Mouse (Mus musculus) c-Kit-positive CD71-negative TER-119-negative erythroid progenitor cells, embryonic 14.5 days (primary cell): ENCODE measurements around the gene Serhl.
"Not testable (repeated sequence)": the region's sequence is repeated elsewhere in the genome, so short reads cannot be mapped to it uniquely, and the experiment has no call there.

Source experiments
- DNase-seq: peaks from one replicate; pipeline ENCODE4 v3.0.0-alpha.2; 2013; ENCODE audit warnings: low read depth

The Serhl gene

DNA sequence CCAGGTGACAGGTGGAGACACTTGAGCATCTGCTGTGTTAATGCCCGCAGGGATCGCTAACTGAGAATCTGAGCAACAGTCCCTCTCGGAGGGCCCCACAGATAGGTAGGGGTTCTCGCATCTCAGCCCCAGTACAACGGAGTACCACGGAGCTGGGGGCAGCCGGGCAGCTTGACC lies at the start of gene Serhl:
TSS of gene Serhl (plus strand) at position 78 of the 177 bp plus-strand sequence.
- DNase-seq: no peak

DNA sequence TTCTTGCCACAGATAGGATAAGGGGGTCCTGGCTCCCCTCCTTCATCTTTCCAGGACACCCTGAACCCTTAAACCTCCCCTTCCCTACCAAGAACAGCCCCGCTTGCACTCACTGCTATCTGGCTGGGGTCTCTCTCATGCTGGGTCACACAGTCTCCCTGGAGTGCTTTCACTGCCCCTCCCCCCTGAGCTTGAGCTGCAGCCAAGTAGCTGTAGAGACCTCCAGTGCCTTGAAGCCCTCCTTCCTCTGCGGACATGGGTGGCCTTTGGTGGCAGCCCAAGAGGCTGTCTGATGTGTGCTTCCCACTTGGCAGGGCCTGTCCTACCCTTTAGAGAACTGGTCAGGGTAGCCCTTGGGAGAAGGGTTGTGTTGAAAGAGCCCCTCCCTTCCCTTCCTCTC lies 49.1 kb upstream of the Serhl start:
- DNase-seq: no peak

DNA sequence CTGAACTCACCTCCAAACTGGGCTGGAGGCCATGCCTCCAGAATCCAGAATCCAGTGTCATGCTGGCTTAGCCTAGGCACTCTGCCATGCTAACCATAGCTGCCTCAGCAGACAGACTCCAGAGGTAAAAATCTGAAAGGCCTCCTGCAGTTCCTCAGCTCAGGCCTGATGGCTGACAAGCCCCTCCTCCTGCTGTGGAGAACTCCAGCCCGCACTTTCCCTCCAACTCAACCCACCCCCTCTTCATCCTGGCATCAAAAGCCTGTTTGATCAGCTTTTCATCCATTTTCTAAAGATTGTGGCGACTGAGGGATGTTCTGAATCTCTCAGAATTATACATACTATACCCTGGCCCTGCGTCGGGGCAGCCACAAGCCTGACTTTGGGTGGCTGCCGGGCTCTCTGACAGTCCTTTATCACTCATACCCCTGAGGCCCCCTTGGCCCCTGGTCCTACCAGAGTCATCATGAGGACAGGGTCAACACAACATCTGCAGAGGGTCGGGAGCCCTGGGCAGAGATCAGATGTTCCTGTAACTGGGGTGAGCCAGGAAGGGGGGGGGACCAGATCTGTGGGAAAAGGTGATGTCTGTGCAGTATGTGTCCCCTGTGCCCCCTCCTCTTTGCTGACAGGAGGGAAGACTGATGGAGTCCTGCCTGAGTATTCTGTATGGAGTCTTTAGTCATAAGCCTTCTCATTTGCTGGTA lies 46.5 kb upstream of the Serhl start:
- DNase-seq: no peak

DNA sequence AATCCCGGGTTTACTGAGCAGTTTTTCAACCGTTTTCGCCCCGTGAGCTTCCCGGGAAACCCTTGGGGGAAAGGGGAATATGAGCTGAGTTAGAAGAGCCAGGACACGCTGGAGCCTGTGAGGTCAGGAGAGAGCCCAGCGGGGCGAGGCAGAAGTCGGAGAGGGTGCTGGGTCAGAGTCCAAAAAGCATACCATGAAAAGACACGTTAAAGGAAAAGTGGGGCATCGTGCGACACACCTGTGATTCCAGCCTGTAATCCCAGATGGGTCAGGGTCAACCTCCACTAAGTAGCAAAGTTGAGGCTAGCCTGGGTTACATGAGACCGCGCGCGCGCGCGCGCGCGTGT lies 46.0 kb upstream of the Serhl start:
- no peak for DNase-seq

DNA sequence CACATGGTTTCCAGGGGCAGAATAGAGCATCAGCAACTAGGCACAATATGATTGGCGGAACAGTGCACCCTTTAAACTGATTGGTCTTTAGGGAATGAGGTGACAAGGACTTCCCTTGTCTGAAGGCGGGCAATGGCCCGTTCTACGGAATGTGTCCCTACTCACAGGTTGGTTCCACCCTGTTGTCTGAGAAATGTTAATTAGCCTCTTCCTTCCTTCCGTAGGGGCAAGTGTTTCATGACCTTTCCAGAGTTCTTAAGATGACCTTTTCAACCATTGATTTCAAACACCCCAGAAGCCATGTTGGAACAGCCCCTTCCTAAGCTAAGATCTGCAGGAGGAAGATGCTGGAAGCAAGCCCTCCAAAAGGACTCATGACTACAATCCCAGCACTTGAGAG lies 43.7 kb upstream of the Serhl start:
- not testable (repeated sequence) for DNase-seq

DNA sequence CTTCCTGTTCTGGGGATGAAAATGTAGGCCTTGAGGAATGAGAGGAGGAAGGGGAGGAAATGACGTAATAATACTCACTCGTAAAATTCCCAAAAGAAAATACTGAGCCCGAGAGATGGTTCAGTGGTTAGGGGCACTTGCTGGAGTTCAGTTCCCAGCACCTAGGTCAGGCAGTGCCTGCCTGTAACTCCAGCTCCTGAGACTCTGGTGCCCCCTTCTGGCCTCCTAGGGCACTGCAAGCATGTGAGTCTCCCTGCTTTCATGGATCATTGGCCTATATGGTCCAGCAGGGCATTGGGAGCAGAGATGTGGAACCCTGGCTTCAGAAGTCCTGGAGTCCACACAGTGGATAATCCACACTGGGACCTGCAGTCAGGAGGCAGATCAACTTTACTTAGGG lies 43.0 kb upstream of the Serhl start:
- no peak for DNase-seq

DNA sequence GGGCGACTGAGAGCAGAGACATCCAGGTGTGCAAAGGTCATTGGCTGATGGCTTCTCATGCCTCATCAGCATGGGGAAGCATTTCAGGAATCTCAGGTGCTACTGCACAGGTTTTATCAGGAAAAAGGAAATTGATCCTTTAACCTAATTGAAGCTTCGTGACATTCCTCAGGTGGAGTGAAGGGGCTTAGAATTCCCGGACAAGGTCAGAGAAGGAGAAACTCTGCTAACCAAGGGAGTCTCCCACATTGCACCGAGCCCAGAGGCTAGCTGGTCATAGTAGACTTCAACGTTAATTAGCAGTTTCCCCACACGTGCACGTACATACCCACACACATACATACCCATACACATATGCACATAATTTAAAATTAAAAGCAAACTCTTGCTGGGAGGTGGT lies 42.6 kb upstream of the Serhl start:
- DNase-seq: no peak

DNA sequence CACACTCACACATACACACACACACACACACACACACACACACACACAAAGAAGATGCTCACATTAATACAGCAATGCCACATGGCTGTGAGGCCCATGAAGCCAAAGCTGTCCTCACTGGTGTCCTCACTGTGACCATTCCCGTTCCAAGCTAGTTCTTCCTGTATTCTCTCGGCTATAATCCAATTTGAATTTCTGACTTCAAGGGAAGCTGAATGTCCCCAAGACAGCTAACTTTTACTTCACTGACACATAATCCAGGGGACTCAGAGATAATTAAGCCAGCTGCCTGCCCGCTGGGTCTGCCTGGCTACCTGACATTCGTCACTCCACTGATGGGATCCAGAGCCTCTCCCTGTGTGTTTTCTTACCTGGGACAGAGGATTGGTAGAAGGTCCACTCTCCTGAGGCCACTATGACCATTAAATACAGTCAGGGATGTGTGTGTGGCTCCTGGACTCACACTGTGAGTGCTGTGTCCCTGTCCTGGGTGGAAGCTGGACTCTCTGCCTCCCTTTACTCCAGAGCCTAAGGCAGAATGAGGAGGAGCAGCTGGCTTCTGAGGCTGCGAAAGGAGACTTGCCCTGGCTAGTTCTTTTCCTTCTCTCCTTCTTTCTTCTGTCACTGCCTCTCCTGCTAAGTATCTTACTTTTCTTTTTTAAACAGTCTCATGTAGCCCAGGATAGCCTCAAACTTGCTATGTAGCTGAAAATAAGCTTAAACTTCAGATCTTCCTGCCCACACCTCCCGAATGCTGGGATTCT lies 36.8 kb upstream of the Serhl start:
- DNase-seq: no peak

DNA sequence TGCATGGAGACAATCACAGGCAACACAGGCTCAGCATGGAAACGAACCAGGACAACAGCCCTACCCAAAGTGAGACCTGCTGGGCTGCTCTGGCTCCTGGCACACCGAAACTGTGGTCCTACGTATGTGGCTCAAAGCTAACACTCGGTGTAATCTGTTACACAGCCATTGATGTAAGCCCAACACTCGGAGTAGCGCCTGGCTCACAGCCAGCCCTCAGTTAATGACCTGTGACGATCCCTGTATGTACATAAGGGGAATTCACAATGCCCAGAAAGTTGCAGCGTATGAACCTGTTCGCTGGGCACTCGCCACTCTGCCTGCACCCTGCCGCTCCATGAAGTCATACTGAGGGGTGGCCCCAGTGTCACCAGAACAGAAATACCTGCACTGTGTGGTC lies 36.0 kb upstream of the Serhl start:
- no peak for DNase-seq

DNA sequence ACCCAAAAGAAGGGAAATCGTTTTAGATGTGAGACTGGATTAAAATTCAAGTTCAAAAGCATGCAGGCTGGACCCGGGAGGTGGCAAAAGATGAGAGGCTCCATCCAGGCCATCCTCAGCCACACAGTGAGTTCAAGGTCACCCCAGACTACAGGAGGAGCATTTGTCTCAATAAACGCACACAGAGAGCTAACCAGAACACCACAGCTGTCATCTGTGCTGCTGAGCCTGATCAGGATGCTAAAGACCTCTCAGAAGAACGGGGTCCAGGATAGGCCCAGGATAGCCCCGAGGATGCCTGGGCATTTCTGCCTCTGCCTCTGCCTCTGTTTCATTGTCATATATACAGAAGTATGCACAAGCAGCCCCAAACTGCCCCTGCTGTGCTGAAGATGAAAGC lies 33.7 kb upstream of the Serhl start:
- DNase-seq: no peak

DNA sequence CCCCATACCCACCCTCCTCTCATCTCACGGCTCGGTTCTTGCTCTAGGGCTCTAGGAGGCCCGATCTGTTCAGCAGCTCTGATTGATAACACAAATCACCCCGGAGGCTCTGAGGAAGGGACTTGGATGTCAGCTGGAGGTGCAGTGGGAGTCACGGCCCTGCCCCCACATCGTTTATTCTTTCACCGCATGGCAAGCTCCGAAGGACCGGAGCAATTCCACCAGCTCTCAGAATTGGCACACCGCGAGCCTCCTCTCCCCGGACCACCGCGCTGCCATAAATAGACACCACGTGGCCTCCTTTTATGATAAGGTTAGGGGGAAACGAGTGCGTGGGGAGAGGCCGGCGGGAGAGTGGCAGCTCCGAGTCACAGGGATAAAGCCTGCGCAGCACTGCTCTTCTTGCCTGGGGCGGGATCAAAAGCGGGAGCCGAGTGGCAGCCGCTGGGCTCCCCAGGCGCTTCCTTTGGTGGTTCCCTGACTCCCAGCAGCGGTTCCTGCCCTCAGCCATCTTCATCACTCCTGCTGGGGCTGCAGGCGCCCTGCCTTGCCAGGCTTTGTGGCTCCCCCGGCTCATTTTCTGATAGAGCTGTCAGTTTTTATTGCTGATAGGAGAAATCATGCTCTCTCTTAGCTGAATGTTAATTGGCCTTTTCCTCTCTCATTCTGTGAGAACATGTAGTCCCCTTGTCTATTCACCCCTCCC lies 32.8 kb upstream of the Serhl start:
- no peak for DNase-seq

DNA sequence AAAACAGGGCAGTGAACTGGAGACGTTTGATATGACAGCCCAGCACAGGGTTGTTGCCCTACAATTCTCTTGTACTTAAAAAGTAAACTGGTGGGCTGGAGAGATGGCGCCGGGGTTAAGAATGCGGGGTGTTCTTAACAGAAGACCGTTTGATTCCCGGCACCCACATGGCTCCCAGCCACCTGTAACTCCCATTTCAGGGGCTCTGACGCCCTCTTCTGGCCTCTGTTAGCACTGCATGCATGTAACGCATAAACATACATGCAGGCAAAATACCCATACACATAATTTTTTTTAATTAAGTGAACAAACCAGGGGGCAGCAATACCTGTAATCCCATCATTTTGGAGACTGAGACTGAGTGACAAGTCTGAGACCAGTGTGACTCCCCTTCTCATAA lies 31.8 kb upstream of the Serhl start:
- DNase-seq: no peak

DNA sequence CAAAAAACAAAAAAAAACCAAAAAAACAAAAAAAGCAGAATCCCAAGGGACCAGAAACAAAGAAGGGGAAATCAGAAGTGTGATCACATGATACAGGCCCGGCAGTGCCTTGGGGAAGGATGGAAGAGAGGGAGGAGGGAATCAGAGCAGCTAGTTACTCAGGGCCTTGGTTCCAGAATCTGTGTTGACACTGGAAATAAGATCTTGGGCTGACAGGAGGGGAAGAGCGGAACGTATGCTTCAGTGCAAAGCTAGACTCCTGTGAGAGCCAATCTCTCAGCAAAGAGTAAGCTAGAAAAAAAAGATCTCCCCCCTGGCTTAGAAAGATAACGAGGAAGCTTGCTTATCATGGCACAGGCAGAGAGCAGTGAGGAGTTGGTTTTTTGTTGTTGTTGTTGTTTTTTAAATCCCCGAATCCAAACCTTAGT lies 30.1 kb upstream of the Serhl start:
- no peak for DNase-seq

DNA sequence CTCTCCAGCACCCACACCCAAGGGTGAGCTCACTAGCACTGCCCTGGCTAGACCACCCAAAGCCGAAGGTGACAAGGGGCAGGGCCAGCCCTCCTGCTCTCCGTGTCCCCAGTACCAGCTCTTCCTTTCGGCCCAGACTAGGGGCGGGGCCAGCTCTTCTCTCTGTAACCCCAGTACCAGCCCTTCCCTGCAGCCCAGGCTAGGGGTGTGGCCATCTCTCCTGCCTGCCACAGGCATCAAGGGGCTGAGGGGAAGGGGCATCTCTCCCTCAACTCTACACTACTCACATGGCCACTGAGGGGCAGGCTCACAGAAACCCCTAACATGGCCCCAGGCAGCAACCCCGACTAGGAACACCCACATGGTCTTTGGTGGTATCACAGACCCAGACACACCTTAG lies 27.6 kb upstream of the Serhl start:
- no peak for DNase-seq

DNA sequence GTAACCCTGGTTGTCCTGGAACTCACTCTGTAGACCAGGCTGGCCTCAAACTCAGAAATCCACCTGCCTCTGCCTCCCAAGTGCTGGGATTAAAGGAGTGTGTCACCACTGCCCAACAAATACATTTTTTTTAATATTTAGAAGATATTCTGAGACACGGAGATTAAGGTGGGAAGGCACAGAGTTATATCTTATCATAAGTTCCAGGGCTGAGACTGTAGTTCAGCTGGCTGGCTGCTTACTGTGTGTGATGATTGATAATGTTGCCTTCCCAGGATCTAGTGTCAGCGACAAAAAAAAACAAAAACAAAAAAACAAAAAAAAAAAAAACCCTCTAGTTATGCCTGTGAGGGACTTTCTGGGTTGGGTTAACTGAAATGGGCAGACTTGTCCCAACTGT lies 26.7 kb upstream of the Serhl start:
- not testable (repeated sequence) for DNase-seq

DNA sequence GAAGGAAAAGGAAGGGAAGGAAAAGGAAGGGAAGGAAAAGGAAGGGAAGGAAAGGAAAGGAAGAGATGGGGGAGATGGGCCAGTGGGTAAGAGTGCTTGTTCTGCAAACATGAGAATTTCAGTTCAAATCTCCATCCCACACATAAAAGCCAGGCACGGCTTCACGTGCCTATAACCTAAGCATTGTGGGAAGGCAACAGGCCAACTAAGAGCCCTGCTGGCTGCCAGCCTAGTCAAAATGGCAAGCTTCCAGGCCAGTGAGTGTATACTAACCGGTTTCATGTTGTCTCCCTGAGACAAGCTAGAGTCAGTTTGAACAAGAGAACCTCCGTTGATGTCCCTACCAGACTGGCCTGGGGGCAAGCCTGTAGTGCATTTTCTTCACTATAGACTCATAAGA lies 23.8 kb upstream of the Serhl start:
- no peak for DNase-seq

DNA sequence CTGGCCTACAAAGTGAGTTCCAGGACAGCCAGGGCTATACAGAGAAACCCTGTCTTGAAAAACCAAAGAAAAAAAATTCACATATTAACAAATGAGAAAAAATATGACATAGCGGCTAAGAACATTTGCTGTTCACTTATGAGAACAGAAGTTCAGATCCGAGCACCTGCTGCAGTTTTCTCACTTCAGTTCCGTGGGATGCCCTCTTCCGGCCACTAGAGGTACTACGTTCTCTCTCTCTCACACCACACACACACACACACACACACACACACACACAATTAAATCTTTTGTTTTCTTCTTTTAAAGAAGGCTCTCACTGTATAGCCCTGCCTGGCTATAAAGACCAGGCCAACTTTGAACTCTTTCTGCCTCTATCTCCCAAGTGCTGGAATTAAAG lies 21.0 kb upstream of the Serhl start:
- DNase-seq: no peak

DNA sequence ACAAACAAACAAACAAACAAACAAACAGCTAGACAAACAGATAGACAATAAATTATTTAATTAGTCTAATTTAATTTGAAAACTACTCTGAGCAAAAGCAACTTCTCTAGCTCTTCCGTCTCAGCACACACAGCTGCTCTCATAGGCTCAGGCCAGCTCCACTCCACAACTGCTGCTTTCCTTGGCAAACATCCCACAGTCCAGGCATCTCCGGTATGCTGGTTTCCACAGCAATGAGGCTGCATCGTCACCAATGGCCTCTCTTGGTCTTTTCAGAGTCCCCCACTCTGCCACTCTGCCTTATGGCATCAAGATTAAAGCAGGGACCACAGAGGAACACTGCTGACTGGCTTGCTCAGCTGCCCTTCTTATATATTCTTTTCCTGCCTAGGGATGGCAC lies 18.4 kb upstream of the Serhl start:
- no peak for DNase-seq

DNA sequence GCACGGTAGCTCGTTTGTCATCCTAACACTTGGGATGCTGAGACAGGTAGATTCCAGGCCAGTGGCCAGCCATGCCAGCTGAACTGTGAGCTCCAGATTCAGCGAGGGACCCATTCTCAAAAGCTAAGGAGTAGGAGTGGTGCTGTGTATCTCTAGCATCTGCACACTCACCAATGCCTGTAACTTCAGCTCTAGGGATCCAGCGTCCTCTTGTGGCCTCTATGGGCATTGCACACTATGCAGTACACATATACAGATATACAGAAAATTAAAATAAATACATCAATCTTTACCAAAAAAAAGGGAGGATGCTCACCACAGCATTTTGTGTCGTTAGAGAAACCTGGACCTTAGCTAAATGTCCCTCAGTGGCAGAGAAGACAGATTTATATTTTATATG lies 17.6 kb upstream of the Serhl start:
- no peak for DNase-seq

DNA sequence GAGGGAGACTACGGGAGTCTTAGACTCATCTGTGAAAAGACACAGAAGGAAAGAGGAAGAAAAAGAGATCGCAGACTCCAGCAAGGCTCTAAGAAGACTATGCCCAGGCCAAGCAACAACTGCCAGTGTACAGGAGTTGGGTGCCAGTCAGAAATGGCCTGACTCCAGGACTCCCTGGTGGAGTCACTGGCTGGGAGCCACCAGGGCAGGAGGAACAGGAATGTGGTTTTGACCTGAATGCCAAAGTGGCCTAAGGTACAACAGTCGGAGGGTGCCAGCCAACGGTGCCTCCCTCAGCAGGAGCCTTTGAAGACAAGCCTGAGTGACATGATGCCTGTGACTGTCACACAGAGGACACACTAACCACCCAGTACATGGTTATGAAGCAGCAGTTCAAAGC lies 15.1 kb upstream of the Serhl start:
- no peak for DNase-seq

DNA sequence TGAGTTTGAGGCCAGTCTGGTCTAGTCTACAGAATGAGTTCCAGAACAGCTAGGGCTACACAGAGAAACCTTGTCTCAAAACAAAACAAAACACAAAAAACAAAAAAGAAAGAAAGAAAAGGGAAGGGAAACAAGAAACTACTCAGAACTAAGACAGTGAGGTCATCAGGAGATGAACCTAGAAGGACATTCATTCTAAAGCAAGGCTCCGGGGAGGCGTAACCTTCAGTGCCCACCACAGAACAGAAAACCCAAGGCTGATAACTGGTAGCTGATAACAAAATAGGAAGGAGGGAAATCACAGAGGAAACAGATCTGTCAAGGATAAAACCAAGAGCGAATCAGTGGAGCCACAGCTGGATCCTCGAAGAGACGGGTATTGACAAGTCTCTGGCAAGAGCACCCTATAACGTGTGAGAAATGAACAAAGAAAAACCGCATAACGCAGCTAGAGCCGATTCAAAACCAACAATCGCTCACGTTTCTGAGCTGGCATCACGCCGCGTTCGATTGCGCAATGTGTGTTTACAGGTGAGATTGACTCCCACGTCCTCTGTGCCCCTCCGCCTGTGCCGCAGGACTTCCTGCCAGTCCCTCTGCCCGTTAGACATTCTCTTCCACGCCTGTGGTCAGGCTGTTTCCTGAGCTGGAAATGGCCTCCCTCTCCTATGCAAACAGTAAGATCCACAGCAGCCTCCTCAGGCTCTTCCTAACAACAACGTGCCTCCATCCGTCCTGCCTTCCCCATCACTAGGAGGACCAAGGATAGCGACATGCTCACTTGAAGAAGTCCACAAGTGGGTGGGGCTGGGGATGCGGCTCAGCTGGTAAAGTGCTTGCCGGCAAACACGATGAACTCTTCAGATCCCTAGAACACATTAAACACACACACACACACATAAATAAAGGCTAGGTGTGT lies 13.4 kb upstream of the Serhl start:
- peak; percentile 22 for DNase-seq

DNA sequence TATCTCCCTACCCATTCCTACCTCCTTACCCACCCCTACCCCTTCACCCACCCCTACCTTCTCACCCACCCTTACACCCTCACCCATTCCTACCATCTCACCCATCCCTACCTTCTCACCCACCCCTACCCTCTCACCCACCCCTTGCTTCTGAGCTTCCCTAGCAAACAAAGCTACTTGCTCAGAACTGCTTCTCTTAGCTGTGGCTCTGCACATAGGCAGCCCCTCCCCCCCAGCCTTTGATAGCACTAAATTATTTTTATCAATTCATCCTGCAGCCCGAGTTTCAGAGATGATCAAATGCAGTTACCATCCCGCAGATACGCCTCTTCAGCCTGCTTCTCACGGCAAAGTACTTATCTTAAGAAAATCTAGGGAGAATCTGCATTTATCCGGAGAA lies 5.8 kb upstream of the Serhl start:
- no peak for DNase-seq
